Mouse (Mus musculus) liver, embryonic 14.5 days (tissue): ENCODE results near the gene Rbm33. TPM values are rescaled to one million over a fixed set of nuclear protein-coding genes. Genes with fewer than 3 reads are reported as not detected.
A peak's percentile ranks its signal among the peaks of the same experiment; 100 is the strongest.

Experiments
- ATAC-seq: fragments of 200-750 bp; cut with Nextera tagmentation; 2 replicates; pipeline ENCODE4 v1.8.0; 2017; ENCODE audit warnings: moderate number of reproducible peaks, mild to moderate bottlenecking, moderate library complexity; ENCODE audit not compliant: insufficient read depth
- DNase-seq, 3 experiments: peaks; one replicate each; pipeline ENCODE4 v3.0.0-alpha.2; 2012 to 2013; ENCODE audit warnings: low read depth in 3 of 3, low spot score in 3 of 3
- H3K27ac ChIP-seq: fragments of 300-500 bp; sonication (generic); 2 replicates; pipeline ENCODE4 v1.5.1; 2014; ENCODE audit warnings: moderate library complexity, mild to moderate bottlenecking, control low read depth, inconsistent platforms
- H3K27me3 ChIP-seq: fragments of 300-500 bp; sonication (generic); 2 replicates; pipeline ENCODE4 v1.6.1; 2014; ENCODE audit warnings: mild to moderate bottlenecking, low read length, moderate library complexity; ENCODE audit not compliant: control insufficient read depth, insufficient read depth
- H3K36me3 ChIP-seq: fragments of 300-500 bp; sonication (generic); replicated peaks from 2 replicates; pipeline ENCODE4 v1.6.1; 2014; ENCODE audit warnings: low read depth; ENCODE audit not compliant: control insufficient read depth, insufficient read depth
- H3K4me1 ChIP-seq, 2 experiments: fragments of 200-500 bp in 1 of 2; fragments of 300-500 bp in 1 of 2; sonication (generic) in 1 of 2; replicated peaks; 2 replicates each; pipeline ENCODE4 v1.6.1; 2012 to 2014; ENCODE audit warnings: antibody characterized with exemption in 1 of 2, inconsistent platforms in 1 of 2, low read length in 1 of 2; ENCODE audit not compliant: control insufficient read depth in 2 of 2, insufficient read depth in 2 of 2
- H3K4me2 ChIP-seq: fragments of 300-500 bp; sonication (generic); 2 replicates; pipeline ENCODE4 v1.6.1; 2014; ENCODE audit warnings: low read depth, mild to moderate bottlenecking, control low read depth, moderate library complexity
- H3K4me3 ChIP-seq, 2 experiments: fragments of 200-500 bp in 1 of 2; fragments of 300-500 bp in 1 of 2; sonication (generic) in 1 of 2; 2 replicates each; pipeline ENCODE4 v1.5.1; 2012 to 2014; ENCODE audit warnings: low read depth in 2 of 2, low read length in 2 of 2, mild to moderate bottlenecking in 2 of 2, control low read depth in 1 of 2, inconsistent platforms in 1 of 2, moderate library complexity in 1 of 2; ENCODE audit not compliant: insufficient read depth in 1 of 2
- H3K9ac ChIP-seq: fragments of 300-500 bp; sonication (generic); replicated peaks from 2 replicates; pipeline ENCODE4 v1.6.1; 2014; ENCODE audit warnings: mild to moderate bottlenecking, control low read depth, moderate library complexity
- H3K9me3 ChIP-seq: fragments of 300-500 bp; sonication (generic); 2 replicates; pipeline ENCODE4 v1.6.1; 2016; ENCODE audit warnings: low read length, mixed read lengths; ENCODE audit not compliant: control insufficient read depth
- CTCF ChIP-seq: IDR thresholded peaks from 2 replicates; pipeline ENCODE4 v1.5.1; 2016; ENCODE audit warnings: antibody characterized with exemption, low read depth, control low read depth
- EP300 ChIP-seq: IDR thresholded peaks from 2 replicates; pipeline ENCODE4 v1.6.1; 2016; ENCODE audit warnings: antibody characterized with exemption, low read depth
- WGBS: fragments of 180-500 bp; shearing (Covaris S2); extraction: QIAGEN DNeasy Blood & Tissue Kit; methylation state at CpG from one replicate; pipeline ENCODE4 v1.1.7; 2014; ENCODE audit not compliant: insufficient replicate concordance; 5-methylcytosine and 5-hydroxymethylcytosine counted together
- polyA plus RNA-seq, 2 experiments: library from polyadenylated mRNA; depleted of rRNA in 1 of 2; stranded (reverse) in 1 of 2; unstranded in 1 of 2; fragments of >200 nt; fragmentation: Nextera tagmentation in 1 of 2; extraction: Ambion mirVana in 1 of 2; gene quantifications; 2 replicates each; pipeline versions ENCODE4 v1.2.1 to v1.2.3; 2012 to 2014

Gene Rbm33
- polyA plus RNA-seq, 2 experiments, result 7.1 to 9.7 TPM

DNA sequence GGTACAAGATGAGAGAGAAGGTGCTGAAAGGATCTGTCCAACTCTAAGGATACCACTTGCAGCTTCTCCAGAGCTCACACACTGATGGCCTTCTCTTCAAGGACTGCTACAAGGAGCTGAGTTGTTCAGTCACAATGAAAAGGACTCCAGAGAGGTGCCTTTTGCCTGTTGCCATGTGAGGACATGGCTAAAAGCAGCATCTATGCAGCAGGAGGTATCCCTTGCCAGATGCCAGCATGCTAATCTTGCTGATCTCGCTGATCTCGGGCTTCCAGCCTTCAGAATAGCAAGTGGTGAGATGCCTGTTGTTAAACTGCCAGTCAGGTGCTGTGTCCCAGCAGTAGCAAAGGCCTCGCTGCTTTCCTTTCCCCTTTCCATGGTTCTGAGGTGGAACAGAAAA is 27.8 kb upstream of the Rbm33 start:
- TF ChIP-seq EP300 (no peak), CTCF (no peak)
- no peak overlapping the region for H3K4me3 ChIP-seq
- H3K4me2 ChIP-seq, result no peak overlapping the region
- 44% methylated on average over 3 of the region's 3 CpGs for WGBS
- no peaks in the 10 kb centered on the region for H3K27me3 ChIP-seq
- no peaks in the 10 kb centered on the region for H3K36me3 ChIP-seq
- DNase-seq (no peak), ATAC-seq (no peak)
- H3K9me3 ChIP-seq, result no peaks in the 10 kb centered on the region
- no peaks in the 10 kb centered on the region; a peak in 2 of 4 replicates for H3K4me1 ChIP-seq
- no peak overlapping the region for H3K27ac ChIP-seq
- H3K9ac ChIP-seq, result no peak overlapping the region

DNA sequence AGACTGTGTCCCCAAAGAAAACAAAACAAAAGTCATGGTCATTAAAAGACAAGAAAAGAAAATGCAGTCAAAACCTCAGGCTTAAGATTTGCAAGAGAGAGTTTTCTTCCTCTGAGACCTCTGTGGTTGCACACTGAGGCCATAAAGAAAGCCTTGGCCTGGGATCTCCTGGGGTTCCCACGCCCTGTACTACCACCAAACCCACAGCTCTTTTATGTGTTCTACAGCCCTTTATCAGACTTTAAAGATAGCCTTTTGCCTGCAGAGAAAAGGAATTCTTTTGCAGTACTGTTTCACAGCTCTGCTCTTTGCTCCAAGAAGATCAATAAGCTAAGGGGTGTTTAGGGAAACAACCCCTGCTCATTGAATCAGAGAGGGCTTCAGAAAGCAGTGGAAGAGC is 26.3 kb upstream of the Rbm33 start:
- no peak overlapping the region for H3K4me3 ChIP-seq
- H3K27me3 ChIP-seq, result no peaks in the 10 kb centered on the region
- no peak overlapping the region for H3K4me2 ChIP-seq
- DNase-seq (no peak), ATAC-seq (no peak)
- no peaks in the 10 kb centered on the region; a peak in 2 of 4 replicates for H3K4me1 ChIP-seq
- H3K27ac ChIP-seq, result no peak overlapping the region
- H3K36me3 ChIP-seq, result no peaks in the 10 kb centered on the region
- no peak overlapping the region for H3K9ac ChIP-seq
- 33% methylated on average over 1 of the region's 1 CpGs for WGBS
- H3K9me3 ChIP-seq, result no peaks in the 10 kb centered on the region
- TF ChIP-seq EP300 (no peak), CTCF (no peak)

DNA sequence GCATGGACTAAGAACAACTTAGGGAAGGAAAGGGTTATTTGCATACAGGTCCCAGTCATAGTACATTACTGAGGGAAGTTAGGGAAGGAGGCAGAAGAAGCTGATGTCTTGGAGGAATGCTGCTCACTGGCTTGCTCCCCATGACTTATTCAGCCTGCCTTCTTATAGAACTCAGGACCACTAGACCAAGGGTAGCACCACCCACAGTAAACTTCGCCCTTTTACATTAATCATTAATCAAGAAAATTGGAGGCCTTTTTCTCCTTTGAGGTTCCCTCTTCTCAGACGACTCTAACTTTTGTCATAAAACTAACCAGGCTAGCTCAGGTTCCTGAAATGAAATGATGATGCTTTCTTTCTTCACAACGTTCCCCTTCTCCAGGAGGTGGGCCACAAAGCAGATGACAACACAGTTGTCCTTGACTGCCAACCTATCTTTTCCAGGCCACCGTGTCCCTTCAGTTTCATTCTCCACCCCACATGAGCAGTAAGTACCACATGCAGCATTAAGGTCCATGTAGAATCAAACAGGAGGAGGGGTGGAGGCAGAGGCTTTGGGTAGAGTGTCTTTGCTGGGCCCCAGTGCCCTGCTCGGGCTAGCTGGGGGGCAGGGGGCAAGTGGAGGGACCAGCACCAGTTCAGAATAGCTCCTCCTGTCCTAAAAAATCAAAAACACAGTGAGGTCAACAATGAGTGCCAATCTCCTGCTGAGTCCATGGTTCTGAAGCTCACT is 25.6 kb upstream of the Rbm33 start:
- no peak overlapping the region for H3K27ac ChIP-seq
- H3K9me3 ChIP-seq, result no peaks in the 10 kb centered on the region
- H3K4me2 ChIP-seq, result no peak overlapping the region
- H3K27me3 ChIP-seq, result no peaks in the 10 kb centered on the region
- TF ChIP-seq EP300, result no peak
- TF ChIP-seq CTCF, result no peak
- no peaks in the 10 kb centered on the region for H3K36me3 ChIP-seq
- ATAC-seq (no peak), DNase-seq (no peak)
- H3K4me3 ChIP-seq, result no peak overlapping the region
- 47% methylated on average over 5 of the region's 5 CpGs for WGBS
- no peak overlapping the region for H3K9ac ChIP-seq
- no peaks in the 10 kb centered on the region; a peak in 2 of 4 replicates for H3K4me1 ChIP-seq

DNA sequence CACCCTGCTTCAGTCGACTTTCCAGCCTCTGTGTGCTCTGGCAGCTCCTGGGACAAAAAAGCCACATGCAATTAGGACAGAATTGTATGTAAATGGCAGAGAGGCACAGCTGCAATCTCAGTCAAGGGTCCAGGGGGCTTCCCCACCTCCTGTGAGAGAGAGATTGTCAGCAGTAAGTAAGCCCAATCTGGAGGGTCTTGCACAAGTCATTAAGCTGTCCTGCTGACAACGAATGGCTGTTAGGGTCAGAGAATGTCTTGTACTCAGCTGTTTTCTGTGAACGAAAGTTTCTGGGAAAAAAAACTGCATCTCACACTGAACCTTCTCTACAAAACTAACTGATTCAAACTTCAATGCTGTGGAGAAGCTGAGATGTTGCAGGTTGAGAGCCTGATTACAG is 24.6 kb upstream of the Rbm33 start:
- Histone ChIP-seq H3K27me3 (no peaks in the 10 kb centered on the region), H3K36me3 (no peaks in the 10 kb centered on the region), H3K27ac (no peak overlapping the region), H3K4me1 (no peaks in the 10 kb centered on the region; a peak in 2 of 4 replicates), H3K9me3 (no peaks in the 10 kb centered on the region), H3K4me3 (no peak overlapping the region), H3K4me2 (no peak overlapping the region), H3K9ac (no peak overlapping the region)
- ATAC-seq (no peak), DNase-seq (no peak)
- TF ChIP-seq CTCF (no peak), EP300 (no peak)
- WGBS, result 30% methylated on average over 3 of the region's 3 CpGs

DNA sequence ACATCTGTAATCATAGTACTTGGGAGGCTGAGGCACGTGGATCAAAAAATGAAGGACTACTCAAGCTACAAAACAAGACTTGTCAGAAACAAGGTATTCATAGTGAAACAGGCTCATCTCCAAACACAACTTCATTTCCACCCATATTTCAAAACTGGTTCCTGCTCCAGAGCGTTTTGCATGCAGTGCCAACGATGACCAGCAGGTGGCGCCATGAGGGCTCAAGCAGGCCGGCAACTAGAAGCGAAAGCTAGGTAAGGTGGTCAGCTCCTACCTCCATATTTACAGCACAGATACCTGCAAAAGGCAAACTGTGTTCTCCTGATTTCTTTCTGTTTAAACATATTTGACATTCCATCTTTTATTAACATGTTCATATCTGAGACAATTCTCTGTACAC is 22.9 kb upstream of the Rbm33 start:
- TF ChIP-seq CTCF, result peak; percentile 99
- TF ChIP-seq EP300, result no peak
- Histone ChIP-seq H3K27me3 (no peaks in the 10 kb centered on the region), H3K4me2 (no peak overlapping the region), H3K4me3 (no peak overlapping the region), H3K4me1 (no peaks in the 10 kb centered on the region; a peak in 2 of 4 replicates), H3K36me3 (no peaks in the 10 kb centered on the region), H3K27ac (no peak overlapping the region), H3K9me3 (no peaks in the 10 kb centered on the region), H3K9ac (no peak overlapping the region)
- peak; percentile 40 to 54 (median 41) for DNase-seq
- 3% methylated on average over 6 of the region's 6 CpGs for WGBS
- no peak for ATAC-seq
